Mouse (Mus musculus): ENCODE data around the gene Zfp989. TPM values are rescaled to one million over a fixed set of nuclear protein-coding genes. Genes with fewer than 3 reads are reported as not detected.
"Not testable (repeated sequence)": the region's sequence is repeated elsewhere in the genome, so short reads cannot be mapped to it uniquely, and the experiment has no call there.

Zfp989 gene
- total RNA-seq (2021) = not detected
- long read RNA-seq, experiment 1 = 0 reads
- long read RNA-seq, experiment 2 = 0 reads

GRCm38 (mm10) chr4:146971757-146972156 lies at the start of gene Zfp989:
Gene Zfp989, plus strand, starts transcription at chr4:146971976.
- not testable (repeated sequence) for DNase-seq

- no peak for DNase-seq
These were observed 39.3 kb upstream of the Zfp989 start for GRCm38 (mm10) chr4:146932311-146933082.

GRCm38 (mm10) chr4:146941691-146942090 lies 30.1 kb upstream of the Zfp989 start:
- DNase-seq = not testable (repeated sequence)

DNA sequence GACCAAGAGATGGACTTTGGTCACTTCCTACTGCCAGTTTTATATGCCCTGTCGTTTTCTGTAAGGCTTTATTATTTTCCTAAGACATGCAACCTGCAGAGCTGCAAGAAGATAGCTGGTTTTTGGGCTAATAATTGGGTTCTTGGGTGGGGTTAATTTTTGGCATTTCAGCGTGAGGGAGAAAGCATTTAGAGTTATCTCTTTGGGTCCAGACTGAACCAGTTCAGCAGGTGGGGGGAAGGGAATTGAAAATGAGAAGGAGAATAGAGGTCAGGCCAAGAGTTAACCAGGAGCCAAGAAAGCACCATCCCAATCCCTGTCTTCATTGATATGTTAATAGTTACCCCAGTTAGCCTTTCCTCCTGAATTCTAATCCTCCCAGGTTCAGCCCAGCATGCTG lies 4.8 kb downstream of the Zfp989 start:
- not testable (repeated sequence) for DNase-seq

DNA sequence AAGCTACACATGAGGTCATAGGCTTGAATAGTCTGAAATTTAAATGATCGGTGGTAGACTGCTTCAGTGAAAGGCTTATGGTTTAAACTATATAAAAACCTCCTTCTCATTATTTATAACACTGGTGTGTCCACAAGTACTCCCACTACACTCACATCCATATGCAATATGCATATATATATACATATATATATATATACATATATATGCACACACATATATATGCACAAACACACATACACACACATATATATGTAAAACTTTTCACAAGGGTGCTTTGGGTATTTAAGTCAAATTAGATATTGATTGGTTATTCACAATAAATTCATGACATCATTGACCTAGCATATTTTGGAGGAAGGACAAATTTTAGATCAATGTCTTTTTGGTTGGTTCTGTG lies 46.6 kb downstream of the Zfp989 start:
- not testable (repeated sequence) for DNase-seq

- DNase-seq = not testable (repeated sequence)
These were observed 49.8 kb downstream of the Zfp989 start, which contains the start of gene Rex2 for GRCm38 (mm10) chr4:147021550-147021949. Gene Rex2, plus strand, starts transcription at chr4:147021850.

DNA sequence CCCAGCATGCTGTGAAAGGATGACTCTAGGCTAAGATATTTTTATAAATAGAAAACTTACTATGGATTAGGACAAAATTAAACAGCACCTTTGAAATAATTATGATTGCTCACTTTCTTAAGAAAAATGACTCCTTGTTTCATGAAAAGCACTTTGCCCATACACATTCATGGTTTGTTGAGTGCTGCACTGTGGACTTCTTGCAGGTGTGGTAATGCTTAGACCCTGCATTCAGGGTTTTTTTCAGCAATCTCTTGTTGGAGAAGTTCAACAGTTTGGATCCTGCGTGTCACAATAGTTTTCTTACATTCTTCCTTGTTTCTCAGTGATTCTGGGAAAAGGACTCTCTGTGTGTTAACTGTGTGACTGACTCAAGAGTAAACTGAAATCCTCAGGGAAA lies 54.6 kb downstream of the Zfp989 start:
- not testable (repeated sequence) for DNase-seq

DNA sequence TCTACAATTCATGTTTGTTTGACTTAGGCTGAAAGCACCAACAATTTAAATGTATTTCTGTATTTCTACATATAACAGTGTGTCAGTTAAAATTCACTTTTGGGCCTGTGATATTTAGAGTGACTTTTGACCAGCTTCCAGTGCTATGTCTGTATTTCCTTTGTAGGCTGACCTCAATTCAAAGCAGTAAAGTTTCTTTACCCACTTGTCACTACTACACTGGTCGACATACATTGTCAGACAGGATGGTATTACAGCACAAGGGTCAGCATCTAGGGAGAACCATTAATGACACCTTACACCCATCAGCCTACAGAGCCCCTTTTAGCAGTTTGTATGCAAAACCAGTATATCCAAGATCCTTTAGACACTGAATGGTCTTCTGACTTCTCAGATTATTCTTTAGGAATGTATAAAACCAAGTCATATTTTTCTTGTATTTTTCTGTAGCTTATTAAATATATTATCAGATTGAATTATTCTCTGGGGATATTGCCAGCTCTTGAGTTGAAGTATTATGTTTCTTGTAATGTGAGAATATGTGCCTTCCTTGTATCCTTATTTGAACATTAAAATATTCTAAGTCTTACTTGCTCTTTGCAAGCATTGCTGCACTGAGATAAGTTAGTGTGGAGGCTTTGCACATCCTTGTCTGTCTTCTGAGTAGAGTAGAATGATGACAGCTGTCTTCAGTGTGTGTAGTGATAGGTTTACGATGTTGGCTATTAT lies 59.7 kb downstream of the Zfp989 start:
- DNase-seq = not testable (repeated sequence)

Other genes with a start within 250 kb of the Zfp989 start
- not detected for gene Gm21411, start 62.4 kb upstream of the Zfp989 start, total RNA-seq (2021)
- gene Rex2, start 49.9 kb downstream of the Zfp989 start, total RNA-seq (2021) = under 1 TPM; 0.14 to 0.16 TPM
- gene Zfp991, start 160.1 kb downstream of the Zfp989 start, total RNA-seq (2021) = 1 to 10 TPM; 4.7 to 5.5 TPM